Mouse (Mus musculus) gastrocnemius, postnatal 25 days (tissue): ENCODE measurements around the gene BC034090. TPM values are rescaled to one million over a fixed set of nuclear protein-coding genes. Genes with fewer than 3 reads are reported as not detected.

Experiments
- DNase-seq: peaks from one replicate; pipeline ENCODE4 v3.0.0; 2022
- total RNA-seq, 2 experiments: library from RNA; stranded (reverse); gene quantifications; 1 replicate in 1 of 2; 2 replicates in 1 of 2; pipeline ENCODE4 v1.2.3; 2021

Gene BC034090
- total RNA-seq, 2 experiments from 2014 or later = 1.7 to 2.3 TPM

GRCm38 (mm10) chr1:155215066-155215764, 29.0 kb downstream of the BC034090 start:
- DNase-seq = no peak

DNA sequence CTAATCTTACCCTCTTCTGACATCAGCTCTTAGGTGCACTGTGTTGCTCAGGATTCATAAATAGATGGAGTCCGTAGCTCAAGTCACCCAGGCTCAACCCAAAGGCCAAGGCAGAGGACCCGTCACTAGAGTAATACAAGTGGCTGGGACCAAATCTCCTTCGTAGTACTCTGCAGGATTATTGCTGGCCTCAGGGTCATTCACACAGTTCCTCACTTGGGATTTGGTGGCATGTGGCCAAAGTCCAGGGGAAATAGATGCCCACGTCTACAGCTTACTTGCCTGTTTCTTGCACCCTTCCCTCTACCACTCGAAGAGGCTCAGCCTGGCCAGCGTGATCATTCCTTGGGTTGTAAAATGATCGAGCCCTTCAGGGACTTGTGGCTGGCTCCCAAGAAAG, 30.3 kb downstream of the BC034090 start:
- no peak for DNase-seq

GRCm38 (mm10) chr1:155212936-155213774, 31.1 kb downstream of the BC034090 start:
- DNase-seq = no peak

- DNase-seq = no peak
These were observed 31.8 kb downstream of the BC034090 start for GRCm38 (mm10) chr1:155212493-155212892.

DNA sequence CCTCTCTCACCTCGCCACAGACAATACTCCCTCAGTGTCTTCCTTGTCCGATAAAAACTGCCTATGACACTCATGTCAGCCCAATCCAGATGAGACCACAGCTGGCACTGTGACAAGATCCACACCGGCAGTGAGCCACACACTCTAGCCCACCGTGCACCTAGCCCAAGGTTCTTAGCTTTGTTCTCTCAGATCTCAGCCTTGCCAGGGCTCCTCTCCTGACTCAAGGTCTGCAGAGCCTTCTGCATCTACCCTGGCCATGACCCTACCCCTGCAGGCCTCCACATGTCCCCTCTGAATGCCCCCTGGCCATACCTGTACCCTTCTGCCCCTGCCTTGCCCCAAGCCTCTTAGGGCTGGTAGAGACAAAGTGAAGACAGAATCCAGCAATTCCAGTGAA, 32.2 kb downstream of the BC034090 start:
- DNase-seq = no peak

GRCm38 (mm10) chr1:155211017-155211416, 33.2 kb downstream of the BC034090 start:
- no peak for DNase-seq

DNA sequence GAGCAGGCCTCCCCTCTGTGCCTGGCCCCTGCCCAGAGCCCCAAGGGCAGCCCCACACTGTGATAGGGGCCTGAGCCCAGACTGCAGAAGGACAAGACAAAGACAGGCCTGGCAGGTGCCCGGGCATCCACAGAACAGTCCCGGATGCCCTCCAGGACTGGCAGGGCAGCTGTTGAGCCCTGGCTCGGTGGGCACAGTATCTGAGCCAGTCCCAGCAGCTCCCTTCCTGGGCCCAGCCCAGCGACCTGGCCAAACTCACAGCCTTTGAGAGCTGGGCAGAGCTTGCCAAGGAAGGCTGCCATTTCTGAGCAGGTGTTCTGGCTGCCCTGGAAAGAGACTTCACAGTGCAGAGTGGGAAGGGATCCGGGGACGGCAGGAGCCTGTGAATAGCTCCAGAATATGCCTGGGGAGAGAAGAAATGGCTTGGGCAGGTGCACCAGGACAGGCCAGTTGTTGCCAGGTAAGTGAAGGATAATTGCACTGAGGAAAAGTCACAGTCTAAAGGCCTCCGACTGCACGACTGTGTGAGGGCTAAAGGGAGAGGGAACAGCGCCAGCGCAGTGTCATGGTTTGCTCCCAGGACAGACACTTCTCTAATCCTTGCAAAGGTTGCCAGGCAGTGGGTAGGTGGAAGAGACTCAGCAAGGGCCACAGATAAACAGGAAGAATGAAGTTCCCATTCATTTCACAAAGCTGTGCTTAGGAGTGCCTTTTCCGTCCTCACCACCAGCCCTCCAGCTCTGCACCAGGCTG, 34.1 kb downstream of the BC034090 start:
- peak; percentile 87 for DNase-seq

DNA sequence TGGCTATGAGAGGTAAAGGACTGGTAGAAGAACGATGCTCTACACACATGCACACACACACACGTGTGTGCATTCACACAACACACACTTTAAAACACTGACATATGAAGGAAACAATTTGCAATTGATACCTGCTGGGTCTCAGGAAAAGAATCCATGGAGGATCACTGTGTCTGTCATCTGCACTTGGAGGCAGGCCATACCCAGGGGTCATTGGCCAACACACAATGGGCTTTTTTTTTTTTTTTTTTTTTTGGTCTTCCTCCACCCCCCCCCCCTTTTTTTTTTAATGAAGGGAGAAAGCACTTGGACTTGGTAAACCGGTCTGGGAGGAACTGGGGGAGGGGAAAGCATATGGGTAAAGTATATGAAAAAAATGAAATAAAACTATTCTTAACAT, 36.4 kb downstream of the BC034090 start:
- DNase-seq = no peak

DNA sequence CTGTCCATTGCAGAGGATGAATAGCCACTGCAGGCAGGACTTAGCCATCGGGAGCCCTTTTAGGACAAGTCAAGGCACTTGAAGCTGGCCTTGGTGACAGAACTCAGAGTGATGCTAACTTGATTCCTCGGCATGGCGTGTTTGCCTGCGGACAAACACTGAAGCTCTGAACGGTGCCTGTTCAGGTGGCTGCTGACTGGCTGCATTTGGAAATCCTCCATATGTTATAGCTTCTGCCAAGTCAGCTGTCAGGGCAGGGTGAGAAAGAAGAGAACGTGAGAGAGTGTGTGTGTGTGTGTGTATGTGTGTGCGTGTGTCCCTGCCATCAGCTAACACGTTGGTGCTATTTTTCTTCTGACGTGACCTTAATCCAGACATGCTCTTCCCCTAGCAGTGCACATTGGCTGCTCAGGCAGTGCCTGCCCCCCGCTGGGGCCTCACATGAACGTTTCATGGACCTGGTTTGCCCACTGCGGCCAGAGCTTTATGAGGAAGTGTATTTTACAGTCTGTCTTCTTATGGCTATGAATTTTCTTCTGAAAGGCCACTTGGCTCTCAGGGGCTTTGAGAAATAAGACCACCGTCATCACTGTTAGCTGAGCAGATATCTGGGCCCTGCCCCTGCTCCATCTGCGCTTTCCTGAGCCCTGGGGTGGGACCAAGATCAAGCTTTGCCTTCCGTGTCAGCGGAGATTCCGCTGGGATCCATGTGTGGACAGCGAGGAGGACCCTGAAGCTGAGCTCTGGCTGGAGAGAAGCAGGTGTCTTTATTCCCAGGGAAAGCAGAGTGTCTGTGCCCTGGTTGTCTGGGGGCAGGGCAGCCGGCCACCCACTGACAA, 38.2 kb downstream of the BC034090 start:
- DNase-seq = no peak

DNA sequence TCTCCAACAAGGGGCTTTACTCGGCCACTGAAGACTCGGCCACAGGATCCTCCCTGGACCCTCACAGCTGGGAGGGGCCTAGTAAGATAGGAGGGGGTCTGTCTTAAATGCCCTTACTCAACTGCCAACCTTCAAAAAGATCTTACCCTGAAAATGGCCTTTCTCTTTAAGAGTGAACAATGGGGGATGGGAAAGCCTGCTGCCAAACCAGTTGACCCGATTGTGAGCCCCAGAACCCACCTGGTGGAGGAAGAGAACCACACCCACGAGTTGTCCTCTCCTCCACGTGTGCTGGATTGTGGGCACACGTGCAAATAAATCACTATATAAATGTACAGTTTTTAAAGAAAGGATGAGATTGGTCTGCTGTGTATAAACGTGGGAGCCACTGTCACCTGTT, 38.9 kb downstream of the BC034090 start:
- no peak for DNase-seq

DNA sequence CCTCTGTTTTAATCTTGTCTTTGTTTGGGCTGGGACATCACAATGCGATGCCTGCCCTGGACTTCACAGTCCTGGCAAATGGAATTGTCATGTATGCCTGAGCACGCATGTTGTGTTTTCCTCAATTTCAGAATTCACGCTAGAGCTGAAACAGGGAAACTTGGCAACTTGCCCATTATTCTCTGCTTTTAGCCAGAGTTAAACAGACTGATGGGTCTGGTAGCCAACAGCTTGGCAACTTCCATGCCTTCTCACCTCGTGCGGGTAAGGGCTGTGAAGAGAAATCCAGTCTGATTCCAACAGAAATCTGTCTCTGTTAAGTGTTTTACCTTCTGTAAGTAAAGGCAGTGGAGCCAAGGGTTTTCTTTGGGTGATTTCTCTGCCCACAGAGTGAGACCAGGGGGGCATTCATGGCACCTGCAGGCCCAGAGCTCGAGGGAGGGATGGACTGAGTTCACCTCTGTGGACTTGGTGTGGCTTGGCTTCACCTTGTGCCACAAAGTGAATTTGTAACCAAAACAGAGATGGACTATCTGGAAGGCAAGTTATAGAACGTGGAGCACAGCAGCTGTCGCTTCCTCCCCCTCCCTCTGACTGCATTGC, 39.6 kb downstream of the BC034090 start:
- no peak for DNase-seq

- DNase-seq = no peak
These were observed 40.3 kb downstream of the BC034090 start for GRCm38 (mm10) chr1:155203954-155204353.

DNA sequence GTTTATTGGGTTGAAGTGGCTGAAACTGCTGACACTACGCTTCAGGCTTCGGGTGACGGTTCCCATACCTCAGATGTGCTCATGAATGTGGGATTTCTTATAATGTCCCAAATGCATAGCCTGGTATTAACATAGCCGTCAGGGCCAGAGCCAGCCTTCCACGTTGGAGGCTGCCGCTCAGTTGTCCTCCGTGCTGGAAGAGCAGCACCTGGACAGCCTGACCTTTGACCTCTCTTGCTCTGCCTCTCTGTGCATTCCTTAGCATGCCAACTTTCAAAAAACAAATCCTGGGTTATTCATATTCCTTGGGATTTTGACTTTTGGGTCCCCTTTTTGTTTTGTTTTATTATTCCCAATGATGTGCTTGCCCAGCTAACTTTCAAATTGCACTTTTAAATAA, 41.1 kb downstream of the BC034090 start:
- DNase-seq = no peak

GRCm38 (mm10) chr1:155202472-155202871, 41.8 kb downstream of the BC034090 start:
- no peak for DNase-seq

DNA sequence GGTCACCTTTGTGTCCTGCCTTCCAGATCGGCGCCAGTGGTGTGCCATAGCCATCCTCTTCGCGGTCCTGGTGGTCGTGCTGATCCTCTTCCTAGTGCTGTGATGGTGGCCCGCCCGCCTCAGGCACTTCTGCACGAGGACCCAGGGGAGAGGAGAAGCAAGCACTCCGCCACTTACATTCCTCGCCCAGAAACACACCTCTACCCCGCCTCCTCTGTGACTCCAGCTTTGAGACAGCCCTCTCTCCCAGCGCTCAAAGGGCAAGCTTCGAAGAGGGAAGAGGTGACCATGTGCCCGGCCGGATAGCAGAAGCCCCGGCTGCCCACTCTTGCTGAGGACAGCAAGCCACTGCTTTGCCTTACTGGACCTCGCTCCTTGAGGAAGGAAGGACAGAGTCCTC, 42.3 kb downstream of the BC034090 start:
- no peak for DNase-seq

DNA sequence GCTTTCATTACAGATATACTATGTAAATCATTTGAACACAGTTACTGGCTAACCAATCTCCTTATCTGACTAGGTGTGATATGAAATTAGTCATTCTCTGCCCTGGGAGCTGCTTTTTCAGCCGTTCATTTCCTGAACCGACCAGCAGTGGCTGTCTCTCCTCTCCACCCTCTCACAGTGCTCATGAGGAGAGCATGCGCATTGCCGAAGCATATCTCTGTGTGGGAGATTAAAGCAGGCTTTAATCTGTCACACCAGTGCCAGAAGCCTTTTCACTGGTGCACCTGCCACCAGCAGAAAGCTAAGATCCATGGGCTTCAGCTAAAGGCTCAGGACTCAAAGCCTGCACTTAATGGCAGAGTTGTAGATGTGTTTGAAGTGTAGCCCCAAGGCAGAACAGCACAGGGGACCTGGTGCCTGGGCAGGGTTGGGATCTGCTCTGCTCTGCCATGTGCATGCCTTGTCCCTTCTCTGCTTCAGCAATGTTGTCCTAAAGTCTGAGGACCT, 42.8 kb downstream of the BC034090 start:
- no peak for DNase-seq

- no peak for DNase-seq
These were observed 43.3 kb downstream of the BC034090 start for GRCm38 (mm10) chr1:155200967-155201366.

- DNase-seq = no peak
These were observed 44.7 kb downstream of the BC034090 start for GRCm38 (mm10) chr1:155199522-155199921.

DNA sequence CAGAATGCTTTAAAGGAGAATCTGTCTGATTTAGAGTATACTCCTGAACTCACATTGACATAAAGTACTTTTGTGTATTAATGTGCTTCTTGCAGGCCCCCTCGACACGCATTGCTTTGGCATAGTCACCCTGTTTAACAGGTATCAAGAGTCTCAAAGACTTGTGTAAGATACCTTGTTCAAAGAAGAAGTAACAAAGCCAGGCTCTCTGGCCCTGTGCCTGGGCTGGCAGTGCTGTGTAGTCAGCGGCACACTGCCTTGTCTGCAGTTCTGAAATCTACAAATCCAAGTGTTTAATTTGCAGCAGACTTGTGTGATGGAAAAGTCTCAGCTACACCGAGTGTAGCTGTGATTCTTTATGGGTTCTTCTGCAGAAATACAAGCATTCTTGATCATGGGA, 47.6 kb downstream of the BC034090 start:
- no peak for DNase-seq

DNA sequence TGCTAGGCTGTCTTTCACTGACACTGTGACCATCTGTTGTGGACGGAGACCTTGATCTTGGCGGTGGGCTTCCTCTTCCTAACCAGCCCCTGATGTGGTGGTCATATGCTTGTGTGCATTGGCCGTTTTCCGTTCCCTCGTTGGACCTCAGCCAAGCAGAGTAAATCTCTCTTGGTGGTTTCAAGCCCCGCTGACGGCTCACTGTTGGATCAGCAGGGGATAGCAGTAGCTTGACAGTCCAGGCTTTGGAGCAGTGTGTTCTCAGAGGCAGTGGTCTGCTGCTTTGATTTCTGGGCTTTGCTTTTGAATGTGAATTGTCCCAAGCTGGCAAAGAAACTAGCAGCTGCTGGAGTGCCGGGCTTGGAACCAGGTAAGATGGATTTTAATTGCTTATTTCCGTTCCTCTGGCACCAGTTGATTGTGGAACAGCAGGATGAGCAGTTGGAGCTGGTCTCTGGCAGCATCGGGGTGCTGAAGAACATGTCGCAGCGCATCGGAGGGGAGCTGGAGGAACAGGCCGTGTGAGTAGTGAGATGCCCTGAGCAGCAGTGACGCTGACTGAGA, 51.4 kb downstream of the BC034090 start:
- DNase-seq = no peak

- no peak for DNase-seq
These were observed 52.6 kb downstream of the BC034090 start for GRCm38 (mm10) chr1:155191671-155192070.
